Mouse (Mus musculus) right cerebral cortex, adult 18-20 months (tissue): Measurements from ENCODE around the gene Macf1.

Experiments
- DNase-seq: peaks from one replicate; pipeline ENCODE4 v3.0.0; 2022; ENCODE audit warnings: mixed read lengths

Macf1 gene

DNA sequence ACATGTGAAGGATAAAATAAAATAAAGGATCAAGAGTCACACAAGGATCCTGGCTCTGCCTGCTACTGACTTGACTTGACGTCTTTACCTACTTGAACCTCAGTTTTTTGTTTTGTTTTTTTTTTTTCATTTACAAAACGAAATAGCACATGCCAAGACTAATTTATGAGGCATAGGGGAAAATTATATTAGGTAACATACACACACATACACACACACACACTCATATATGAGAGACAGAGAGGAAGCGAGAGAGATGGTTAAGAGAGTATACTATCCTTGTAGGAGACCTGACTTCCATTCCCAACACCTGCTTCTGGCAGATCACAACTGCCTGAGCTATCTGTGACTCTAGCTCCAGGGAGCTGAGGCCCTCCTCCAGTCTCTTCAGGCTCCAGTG, at the start of gene Macf1:
TSS of gene Macf1 (minus strand) at position 101 of the 400 bp plus-strand sequence.
- no peak for DNase-seq

GRCm38 (mm10) chr4:123733532-123733931, 49.4 kb upstream of the Macf1 start:
- no peak for DNase-seq

- DNase-seq: no peak
Measured at GRCm38 (mm10) chr4:123732921-123733320, 48.8 kb upstream of the Macf1 start.

DNA sequence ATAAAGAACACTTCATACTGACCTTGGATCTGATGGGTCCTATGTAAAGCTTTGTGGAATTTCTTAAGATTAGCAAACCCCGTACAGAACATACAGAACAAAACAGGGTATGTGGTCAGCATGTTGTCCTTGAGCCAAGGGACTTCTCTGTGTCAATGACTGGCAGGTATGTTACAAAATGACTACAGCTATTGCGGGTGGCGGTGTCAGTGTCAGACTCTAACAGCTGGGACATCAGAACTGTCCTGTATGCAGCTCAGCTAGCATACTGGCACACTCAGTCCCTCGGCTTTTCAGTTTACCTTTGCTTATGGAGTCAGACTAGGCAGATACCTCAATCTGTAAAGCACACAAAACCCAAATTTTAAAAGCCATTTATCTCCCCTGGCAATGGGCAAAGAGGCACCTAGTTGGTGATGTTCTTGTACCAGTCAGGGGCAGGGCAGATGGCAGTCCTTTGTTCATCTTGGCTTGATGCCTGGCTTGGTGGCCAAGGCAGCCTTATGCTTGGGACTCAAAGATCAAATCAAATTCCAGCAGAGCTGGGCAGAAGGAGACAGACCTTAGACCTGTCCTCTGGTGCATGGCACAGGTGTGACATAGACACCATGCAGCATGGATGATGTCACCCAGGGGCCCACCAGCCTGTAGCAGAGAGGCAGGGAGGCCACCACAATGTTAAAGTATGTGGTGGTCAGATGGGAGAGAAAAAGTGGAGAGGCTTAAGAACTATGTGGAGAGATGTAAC, 48.2 kb upstream of the Macf1 start:
- DNase-seq: no peak

DNA sequence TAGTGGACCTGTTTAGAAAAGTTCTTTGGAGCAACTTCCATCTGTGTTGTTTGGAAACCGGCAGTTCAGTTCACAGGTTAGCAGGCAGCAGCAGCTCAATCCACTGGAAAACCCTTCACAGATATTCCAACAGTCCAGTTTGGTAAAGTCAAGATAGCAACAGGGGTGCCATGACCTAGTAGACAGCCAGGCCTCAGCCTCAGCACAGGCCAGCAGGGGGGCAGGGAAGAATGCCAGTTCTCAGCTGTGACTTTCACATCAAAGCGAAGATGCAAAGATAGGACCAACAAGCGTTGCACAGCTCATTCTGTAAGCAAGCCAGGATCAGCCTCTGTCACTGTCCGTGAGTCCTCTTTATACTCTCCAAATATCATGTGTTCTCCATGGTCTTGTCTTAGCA, 37.6 kb upstream of the Macf1 start:
- DNase-seq: no peak

DNA sequence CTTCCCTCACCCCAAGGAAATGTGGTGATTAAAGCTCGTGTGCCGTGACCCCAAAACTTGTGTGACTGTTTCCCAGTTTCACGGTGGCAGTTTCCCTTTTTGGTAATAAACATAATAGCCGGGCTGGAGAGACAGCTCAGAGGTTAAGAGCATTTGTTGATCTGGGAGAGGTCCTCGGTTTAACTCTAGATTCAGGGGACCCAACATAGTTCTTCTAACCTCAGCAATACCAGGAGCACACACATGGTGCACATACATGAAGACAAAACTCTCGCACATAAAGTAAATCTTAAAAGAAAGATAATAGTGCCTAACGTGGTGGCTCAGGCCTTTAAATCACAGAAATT, 34.2 kb upstream of the Macf1 start:
- DNase-seq: no peak

- peak; percentile 97 for DNase-seq
Measured at GRCm38 (mm10) chr4:123717574-123718433, 33.6 kb upstream of the Macf1 start, which contains the start of gene Ndufs5. Gene Ndufs5, minus strand, starts transcription at chr4:123718202.

DNA sequence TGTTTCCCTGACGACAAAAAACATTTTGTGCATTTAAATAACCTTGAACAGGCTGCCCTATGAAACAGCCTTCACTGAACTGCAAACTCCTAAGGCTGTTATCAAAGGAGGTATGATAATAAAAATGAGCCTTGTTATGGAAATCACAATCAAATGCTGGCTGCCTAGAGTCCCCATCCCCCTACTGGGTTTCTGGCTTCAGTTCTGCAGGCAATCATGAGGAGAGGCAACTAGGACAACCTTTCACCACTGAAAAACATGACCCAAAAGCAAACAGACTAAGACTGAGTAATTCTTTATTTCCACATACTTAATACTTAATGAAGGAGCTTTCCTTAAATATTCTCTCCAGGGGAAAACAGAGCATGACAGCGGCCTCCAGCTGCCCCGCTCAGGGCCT, 28.3 kb upstream of the Macf1 start:
- no peak for DNase-seq

DNA sequence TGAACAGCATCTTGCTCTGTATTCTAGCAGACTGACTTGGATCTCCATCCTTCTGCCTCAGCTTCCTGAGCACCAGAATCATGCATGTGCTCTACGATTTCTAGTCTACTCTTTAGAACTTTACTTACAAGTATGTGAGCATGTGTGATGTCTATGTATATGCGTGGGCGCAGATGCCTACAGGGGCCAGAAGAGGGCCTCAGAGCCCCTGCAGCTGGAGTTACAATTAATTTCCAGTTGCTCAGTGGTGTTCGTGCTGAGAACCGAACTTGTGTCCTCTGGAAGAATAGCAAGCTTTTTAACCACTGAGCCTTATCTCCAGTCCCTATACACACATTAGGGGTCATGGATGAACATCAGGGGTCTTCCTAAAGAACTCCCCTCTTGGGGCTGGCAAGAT, 23.2 kb upstream of the Macf1 start:
- no peak for DNase-seq

DNA sequence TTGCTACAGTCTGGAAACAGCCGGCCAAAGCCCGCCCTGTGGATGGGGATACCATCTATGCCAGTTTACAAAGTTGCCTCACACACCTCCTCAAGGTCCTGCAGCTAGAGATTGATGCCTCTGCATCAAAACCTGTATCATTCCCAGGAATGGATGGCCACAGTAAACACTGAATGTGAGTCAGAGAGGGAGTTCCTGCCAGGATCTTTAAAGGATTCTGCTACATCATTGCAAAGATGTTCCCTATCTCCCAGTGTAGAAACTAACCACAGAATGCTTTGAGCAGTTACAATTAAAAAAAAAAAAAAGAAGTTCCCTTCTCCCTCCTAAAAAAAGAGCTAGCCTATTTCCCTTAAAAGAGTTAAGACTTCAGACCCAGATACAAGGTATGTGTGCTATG, 21.2 kb upstream of the Macf1 start:
- no peak for DNase-seq

- no peak for DNase-seq
Measured at GRCm38 (mm10) chr4:123693384-123693783, 9.2 kb upstream of the Macf1 start.

DNA sequence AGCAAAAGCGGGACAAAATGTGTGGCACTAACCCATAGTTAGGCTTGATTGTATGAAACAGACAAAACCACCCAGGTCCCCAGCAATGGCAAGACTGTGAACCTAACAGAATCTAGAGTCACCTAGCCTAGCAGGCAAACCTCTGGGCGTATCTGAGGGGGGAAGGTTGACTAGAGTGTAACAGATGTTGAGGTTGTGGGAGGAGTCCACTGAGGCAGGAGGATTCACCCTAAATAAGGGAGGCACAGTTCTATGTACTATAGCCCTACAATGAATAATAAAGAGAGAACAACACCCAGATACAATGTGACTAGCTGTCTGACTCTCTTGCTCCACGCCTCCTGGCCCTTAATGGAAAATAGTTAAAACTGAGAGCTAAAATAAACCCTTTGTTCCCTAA, 7.9 kb upstream of the Macf1 start:
- no peak for DNase-seq

GRCm38 (mm10) chr4:123690311-123690710, 6.2 kb upstream of the Macf1 start:
- DNase-seq: no peak

GRCm38 (mm10) chr4:123687025-123687781, 3.0 kb upstream of the Macf1 start:
- no peak for DNase-seq

DNA sequence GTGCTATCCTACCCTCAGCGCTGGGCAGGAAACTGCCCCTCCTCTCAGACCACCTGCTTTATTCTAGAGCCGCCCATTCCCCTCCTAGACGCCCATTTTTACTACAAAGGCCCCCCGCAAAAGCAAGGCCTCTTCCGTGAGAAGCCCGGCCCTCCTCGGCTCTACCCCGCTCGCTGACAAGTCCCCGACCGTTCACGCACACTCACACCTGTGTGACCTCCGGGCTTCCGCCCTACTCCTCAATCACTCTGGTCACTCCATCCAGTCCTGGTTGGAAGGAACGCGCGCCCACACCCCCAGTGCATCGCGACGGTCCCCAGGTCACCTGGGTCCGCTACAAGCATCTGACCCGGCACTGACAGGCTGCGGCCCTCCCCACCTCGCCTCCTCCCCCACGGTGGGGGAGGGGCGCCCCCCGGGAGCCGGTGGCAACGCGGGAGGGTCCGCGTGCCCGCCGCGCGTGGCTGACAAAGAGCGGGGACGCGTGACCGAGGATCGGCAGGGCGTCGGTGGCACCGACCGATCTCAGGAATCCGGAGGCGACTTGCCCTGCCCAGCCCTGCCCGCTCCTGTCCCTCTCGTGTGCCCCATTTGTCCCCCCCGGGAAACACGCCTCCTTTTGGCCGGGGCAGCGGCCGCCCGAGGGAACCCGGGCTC, 2.3 kb upstream of the Macf1 start:
- no peak for DNase-seq

DNA sequence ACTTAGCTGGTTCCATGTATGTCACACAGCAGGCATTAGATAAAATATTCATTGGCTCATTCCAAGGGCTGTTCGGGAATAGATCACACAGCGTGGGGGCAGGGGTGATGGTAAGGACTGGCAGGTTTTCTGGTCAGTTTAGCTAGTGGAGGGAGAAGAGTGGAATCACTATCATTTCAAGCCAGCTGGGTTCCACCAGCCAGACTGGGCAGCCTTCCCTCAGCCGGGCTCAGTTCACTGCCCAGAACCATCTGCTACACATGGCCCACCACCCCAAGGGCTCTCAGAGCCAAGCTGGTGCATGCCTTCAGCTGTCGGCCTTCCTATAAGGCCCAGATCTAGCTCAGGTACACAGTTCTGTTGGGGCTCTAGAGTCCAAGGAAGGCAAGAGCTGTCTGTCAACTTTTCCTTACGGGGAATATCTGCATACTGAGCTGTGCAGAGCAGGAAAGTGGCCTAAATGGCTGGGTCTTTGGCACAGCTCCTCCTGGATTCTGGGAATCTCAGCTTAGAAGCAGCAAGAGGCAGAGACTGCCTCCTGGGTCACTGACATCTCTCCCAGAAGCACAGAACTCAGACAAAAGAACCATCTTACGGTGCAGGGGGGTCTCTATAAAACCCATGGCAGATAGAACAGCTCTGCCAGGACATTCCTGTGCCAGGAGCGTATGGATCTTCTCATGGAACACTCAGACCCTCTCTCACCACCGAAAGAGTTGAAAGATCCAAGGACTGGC, 1.5 kb upstream of the Macf1 start:
- DNase-seq: no peak

- DNase-seq: no peak
Measured at GRCm38 (mm10) chr4:123685046-123685445, 886 bp upstream of the Macf1 start.

DNA sequence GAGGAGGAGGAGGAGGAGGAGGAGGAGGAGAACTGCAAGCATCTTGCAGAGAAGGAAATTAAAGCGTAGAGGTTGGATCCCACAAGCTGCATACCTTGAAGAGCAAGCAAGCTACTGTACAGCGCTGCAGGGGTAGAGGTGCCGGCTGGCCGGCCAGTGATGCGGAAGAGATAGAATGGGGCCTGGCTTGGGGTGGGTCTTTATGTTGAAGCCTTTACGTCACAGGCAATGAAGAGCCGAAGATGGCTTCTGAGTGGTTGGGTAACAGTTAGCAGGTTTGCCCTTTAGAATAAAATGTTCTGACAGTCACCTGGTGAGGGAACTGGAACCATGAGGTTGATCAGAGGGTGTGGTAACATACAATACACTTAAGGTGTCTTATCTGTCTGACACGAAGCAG, 1.9 kb downstream of the Macf1 start:
- DNase-seq: no peak

GRCm38 (mm10) chr4:123680962-123681361, 3.2 kb downstream of the Macf1 start:
- peak; percentile 85 for DNase-seq

DNA sequence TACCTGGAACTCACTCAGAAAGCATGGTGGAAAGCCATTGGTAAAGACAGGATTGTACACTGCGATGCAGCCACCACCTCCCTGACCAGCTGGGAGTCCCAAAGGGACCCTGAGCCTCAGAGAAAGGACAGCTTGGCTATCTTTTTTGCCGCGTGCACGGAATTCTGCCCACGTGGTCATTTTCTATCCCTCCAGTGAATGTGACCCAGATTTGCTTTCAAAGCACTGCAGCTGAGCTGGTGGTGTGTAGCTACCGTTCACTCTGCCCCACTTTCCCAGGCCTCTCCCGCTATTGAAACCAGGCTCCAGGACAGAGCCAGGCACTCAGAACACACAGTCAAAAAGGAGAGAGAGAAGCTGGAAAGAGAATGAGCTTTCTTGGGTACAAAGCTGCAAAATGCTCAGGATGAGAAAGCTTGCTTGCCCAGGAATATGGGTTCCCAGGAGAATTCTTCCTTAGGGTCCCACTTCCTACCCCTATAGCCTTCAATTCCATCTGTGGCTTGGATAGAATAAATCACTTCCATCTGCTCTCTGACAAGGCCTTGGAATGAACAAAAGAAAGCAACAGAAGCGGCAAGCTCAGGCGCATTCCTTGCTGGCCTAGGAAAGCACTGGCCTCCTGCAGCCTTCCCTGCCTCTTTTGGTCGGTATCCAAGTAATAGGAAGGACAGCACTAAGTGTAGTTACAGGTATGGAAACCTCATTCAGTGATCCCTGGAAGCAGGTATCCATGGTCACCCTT, 6.9 kb downstream of the Macf1 start:
- DNase-seq: peak; percentile 81

DNA sequence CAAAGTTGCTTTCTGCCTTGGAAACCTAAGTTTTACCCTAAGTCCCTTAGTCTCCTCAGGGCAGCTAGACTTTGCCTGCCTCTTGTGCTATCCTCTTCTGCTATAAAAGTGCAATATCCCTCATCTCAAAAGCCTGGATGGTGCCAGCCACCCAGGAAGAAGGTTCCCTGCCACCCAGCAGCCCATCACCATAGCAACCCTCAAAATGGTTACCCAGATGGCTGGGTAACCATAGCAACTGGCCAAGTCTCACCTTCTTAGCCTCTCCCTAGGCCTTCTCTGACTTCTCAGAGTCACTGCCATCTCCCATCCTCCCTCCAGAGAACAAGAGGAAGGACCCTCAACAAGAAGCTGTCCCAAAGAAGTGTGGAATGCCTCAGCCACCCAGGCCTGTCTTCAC, 13.6 kb downstream of the Macf1 start:
- no peak for DNase-seq
